Mouse (Mus musculus) cerebellum, adult 2 months (tissue): Measurements from ENCODE around the gene Tnfrsf8.

Source experiments
- CTCF ChIP-seq: fragments of 200-500 bp; IDR thresholded peaks from 2 replicates; pipeline ENCODE4 v1.5.1; 2011; ENCODE audit warnings: low read depth, mild to moderate bottlenecking, control low read depth, low read length, moderate library complexity, borderline replicate concordance; ENCODE audit not compliant: insufficient read depth
- POLR2A ChIP-seq: fragments of 200-500 bp; IDR thresholded peaks from 2 replicates; pipeline ENCODE4 v1.6.1; 2011; ENCODE audit warnings: low read length, control low read depth, borderline replicate concordance; ENCODE audit not compliant: insufficient read depth

DNA sequence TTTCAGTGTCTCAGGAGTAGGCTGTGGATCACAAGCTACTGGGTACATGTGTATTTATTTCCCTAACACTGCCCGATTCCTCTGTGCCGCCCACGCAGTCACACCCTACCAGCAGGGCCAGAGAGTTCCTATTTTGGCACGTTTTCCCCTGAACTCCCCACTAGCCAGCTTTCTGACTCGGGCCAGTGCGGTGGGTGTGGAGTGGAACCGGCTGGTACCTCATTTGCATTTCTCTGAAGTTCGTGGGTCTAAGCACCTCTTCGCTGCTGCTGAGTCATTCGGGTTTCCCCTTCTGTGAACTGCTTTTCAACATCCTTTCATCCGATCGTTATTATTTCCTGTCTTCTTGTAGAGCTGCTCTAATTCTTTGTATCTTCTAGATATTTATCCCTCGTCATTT lies 60.5 kb downstream of the Tnfrsf8 start:
- TF ChIP-seq CTCF (no peak), POLR2A (no peak)
